Mouse (Mus musculus) olfactory bulb, adult 2 months (tissue): ENCODE results near the gene 9930111J21Rik2.
"Not testable (repeated sequence)": the region's sequence is repeated elsewhere in the genome, so short reads cannot be mapped to it uniquely, and the experiment has no call there.

Source experiments
- CTCF ChIP-seq: fragments of 200-500 bp; IDR thresholded peaks from 2 replicates; pipeline ENCODE4 v1.5.1; 2012; ENCODE audit warnings: low read depth, mild to moderate bottlenecking, low read length, moderate library complexity; ENCODE audit not compliant: insufficient read depth
- POLR2A ChIP-seq: fragments of 200-500 bp; IDR thresholded peaks from 2 replicates; pipeline ENCODE4 v1.6.1; 2012; ENCODE audit warnings: mild to moderate bottlenecking, low read depth, low read length, moderate library complexity; ENCODE audit not compliant: insufficient read depth

DNA sequence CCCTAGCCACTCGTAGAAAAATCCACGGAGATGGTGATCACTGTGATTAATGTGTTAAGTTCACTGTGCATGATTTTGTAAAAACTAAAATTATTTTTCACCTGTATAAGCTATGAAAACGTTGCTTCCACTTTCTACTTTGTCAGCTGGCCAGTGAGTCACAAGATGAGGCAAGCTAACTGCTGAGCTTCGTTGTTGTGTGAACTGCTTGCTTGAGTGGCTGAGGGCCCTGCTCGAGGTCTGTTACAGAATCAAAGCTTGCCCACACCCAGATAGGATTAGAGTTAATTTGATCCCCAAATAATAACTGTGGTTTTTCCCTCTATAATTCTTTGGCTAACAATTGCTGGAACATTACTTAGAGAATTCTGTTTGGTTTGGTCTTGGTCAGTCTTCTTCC lies 71.0 kb downstream of the 9930111J21Rik2 start:
- not testable (repeated sequence) for TF ChIP-seq CTCF, POLR2A
